Mouse (Mus musculus) heart, postnatal 0 days (tissue): ENCODE measurements at regions not wholly inside any gene's neighbourhood (a gene's known extent, or its start where the extent isn't known, plus 50 kb on each side); places are given as distances from the start of the nearest gene placed in this dataset.

ENCODE experiments used
- CTCF ChIP-seq: IDR thresholded peaks from 2 replicates; pipeline ENCODE4 v1.5.1; 2016; ENCODE audit warnings: antibody characterized with exemption, control low read depth, low read depth
- EP300 ChIP-seq: IDR thresholded peaks from 2 replicates; pipeline ENCODE4 v1.6.1; 2016; ENCODE audit warnings: antibody characterized with exemption, low read depth

GRCm38 (mm10) chr4:72382517-72383147, 181.9 kb upstream of the Tle1 start:
- no peak for TF ChIP-seq CTCF
- no peak for TF ChIP-seq EP300
